Mouse (Mus musculus): ENCODE results near the gene Slc6a15. TPM values are rescaled to one million over a fixed set of nuclear protein-coding genes. Genes with fewer than 3 reads are reported as not detected.

Gene Slc6a15
- total and polyA plus RNA-seq, 3 experiments = not detected

- Histone ChIP-seq H3K9ac (ENCODE audit: control insufficient read depth, low read depth, low read length, poor library complexity, severe bottlenecking) (no peak overlapping the region), H3K9me3 (replicated peaks; ENCODE audit: insufficient read depth, low read length) (no peaks in the 10 kb centered on the region), H3K36me3 (ENCODE audit: control insufficient read depth in 1 of 2, insufficient read depth in 2 of 2, low read length in 2 of 2) (no peaks in the 10 kb centered on the region), H3K4me1 (ENCODE audit: control insufficient read depth in 1 of 2, insufficient read depth in 2 of 2, low read length in 2 of 2) (no peaks in the 10 kb centered on the region), H3K27me3 (ENCODE audit: control insufficient read depth in 1 of 2, insufficient read depth in 2 of 2, low read length in 2 of 2) (no peaks in the 10 kb centered on the region), H3K27ac (ENCODE audit: control insufficient read depth, low read depth, low read length) (no peak overlapping the region), H3K4me3 (ENCODE audit: control insufficient read depth in 1 of 2, insufficient read depth in 1 of 2, low read depth in 2 of 2, low read length in 2 of 2) (no peak overlapping the region), H3K79me2 (ENCODE audit: control insufficient read depth, insufficient read depth, low read length, poor library complexity) (no peaks in the 10 kb centered on the region)
- no peak for TF ChIP-seq CHD2 (IDR thresholded peaks at IDR 0.05; ENCODE audit: low read length)
- no peak for TF ChIP-seq TAL1 (IDR thresholded peaks at IDR 0.05; ENCODE audit: low read length)
- no peak for TF ChIP-seq MYB (IDR thresholded peaks at IDR 0.05; ENCODE audit: low read depth, low read length)
- TF ChIP-seq HCFC1 (IDR thresholded peaks at IDR 0.05; ENCODE audit: low read depth, low read length) = no peak
- TF ChIP-seq MAFK (IDR thresholded peaks at IDR 0.05; ENCODE audit: borderline replicate concordance, low read depth, low read length) = no peak
- TF ChIP-seq POLR2AphosphoS5 (IDR thresholded peaks at IDR 0.05; ENCODE audit: borderline replicate concordance, low read depth, low read length) = no peak
- TF ChIP-seq GATA1 (IDR thresholded peaks at IDR 0.05; ENCODE audit: low read depth, low read length) = no peak
- TF ChIP-seq SIN3A (IDR thresholded peaks at IDR 0.05; ENCODE audit: low read length) = no peak
- TF ChIP-seq ZNF384 (IDR thresholded peaks at IDR 0.05; ENCODE audit: low read depth, low read length) = no peak
- TF ChIP-seq UBTF (IDR thresholded peaks at IDR 0.05; ENCODE audit: borderline replicate concordance, insufficient read depth, low read depth, low read length) = no peak
- no peak for TF ChIP-seq RAD21 (IDR thresholded peaks at IDR 0.05; ENCODE audit: low read depth, low read length)
- no peak for TF ChIP-seq BHLHE40 (IDR thresholded peaks at IDR 0.05; ENCODE audit: borderline replicate concordance, low read depth, low read length)
- TF ChIP-seq TBP (IDR thresholded peaks at IDR 0.05; ENCODE audit: low read depth, low read length) = no peak
- no peak for TF ChIP-seq EP300 (IDR thresholded peaks at IDR 0.05; ENCODE audit: low read depth in 1 of 2, low read length in 2 of 2)
- TF ChIP-seq POLR2AphosphoS2 (IDR thresholded peaks at IDR 0.05; ENCODE audit: low read length) = no peak
- TF ChIP-seq NRF1 (IDR thresholded peaks at IDR 0.05; ENCODE audit: insufficient read depth, low read depth, low read length, poor library complexity, severe bottlenecking) = no peak
- TF ChIP-seq CHD1 (IDR thresholded peaks at IDR 0.05; ENCODE audit: low read depth, low read length) = no peak
- TF ChIP-seq JUND (IDR thresholded peaks at IDR 0.05; ENCODE audit: low read depth, low read length) = no peak
- TF ChIP-seq ZMIZ1 (IDR thresholded peaks at IDR 0.05; ENCODE audit: low read depth, low read length) = no peak
- no peak for DNase-seq (ENCODE audit: low read depth, low spot score)
These were observed 44.2 kb upstream of the Slc6a15 start for GRCm38 (mm10) chr10:103323386-103323785.

GRCm38 (mm10) chr10:103334306-103334705, 33.3 kb upstream of the Slc6a15 start:
- Histone ChIP-seq H3K36me3 (ENCODE audit: control insufficient read depth in 1 of 2, insufficient read depth in 2 of 2, low read length in 2 of 2) (no peaks in the 10 kb centered on the region), H3K4me3 (ENCODE audit: control insufficient read depth in 1 of 2, insufficient read depth in 1 of 2, low read depth in 2 of 2, low read length in 2 of 2) (no peak overlapping the region), H3K4me1 (ENCODE audit: control insufficient read depth in 1 of 2, insufficient read depth in 2 of 2, low read length in 2 of 2) (no peaks in the 10 kb centered on the region), H3K27ac (ENCODE audit: control insufficient read depth, low read depth, low read length) (no peak overlapping the region), H3K79me2 (ENCODE audit: control insufficient read depth, insufficient read depth, low read length, poor library complexity) (no peaks in the 10 kb centered on the region), H3K27me3 (ENCODE audit: control insufficient read depth in 1 of 2, insufficient read depth in 2 of 2, low read length in 2 of 2) (no peaks in the 10 kb centered on the region), H3K9me3 (replicated peaks; ENCODE audit: insufficient read depth, low read length) (no peaks in the 10 kb centered on the region), H3K9ac (ENCODE audit: control insufficient read depth, low read depth, low read length, poor library complexity, severe bottlenecking) (no peak overlapping the region)
- no peak for DNase-seq (ENCODE audit: low read depth, low spot score)
- no peak for TF ChIP-seq ZNF384 (IDR thresholded peaks at IDR 0.05; ENCODE audit: low read depth, low read length)
- no peak for TF ChIP-seq E2F4 (IDR thresholded peaks at IDR 0.05; ENCODE audit: borderline replicate concordance, low read depth, low read length)
- no peak for TF ChIP-seq EP300 (IDR thresholded peaks at IDR 0.05; ENCODE audit: low read depth in 1 of 2, low read length in 2 of 2)
- no peak for TF ChIP-seq POLR2A (IDR thresholded peaks at IDR 0.05; ENCODE audit: control insufficient read depth in 1 of 2, insufficient read depth in 1 of 2, low read depth in 1 of 2, low read length in 2 of 2, poor library complexity in 1 of 2)
- no peak for TF ChIP-seq ELF1 (IDR thresholded peaks at IDR 0.05; ENCODE audit: low read depth, low read length)
- TF ChIP-seq JUND (IDR thresholded peaks at IDR 0.05; ENCODE audit: low read depth, low read length) = no peak
- no peak for TF ChIP-seq UBTF (IDR thresholded peaks at IDR 0.05; ENCODE audit: borderline replicate concordance, insufficient read depth, low read depth, low read length)
- TF ChIP-seq TBP (IDR thresholded peaks at IDR 0.05; ENCODE audit: low read depth, low read length) = no peak
- TF ChIP-seq MXI1 (IDR thresholded peaks at IDR 0.05; ENCODE audit: low read depth, low read length) = no peak
- TF ChIP-seq RCOR1 (IDR thresholded peaks at IDR 0.05; ENCODE audit: low read depth, low read length) = no peak
- no peak for TF ChIP-seq KAT2A (conservative IDR thresholded peaks at IDR 0.05; ENCODE audit: low read depth, low read length)
- TF ChIP-seq ZKSCAN1 (IDR thresholded peaks at IDR 0.05; ENCODE audit: low read depth, low read length) = no peak
- no peak for TF ChIP-seq CHD2 (IDR thresholded peaks at IDR 0.05; ENCODE audit: low read length)
- TF ChIP-seq POLR2AphosphoS2 (IDR thresholded peaks at IDR 0.05; ENCODE audit: low read length) = no peak
- no peak for TF ChIP-seq MAX (IDR thresholded peaks at IDR 0.05; ENCODE audit: low read length)
- TF ChIP-seq MEF2A (IDR thresholded peaks at IDR 0.05; ENCODE audit: extremely low read depth, insufficient replicate concordance, low read depth, low read length, poor library complexity, severe bottlenecking) = no peak
- TF ChIP-seq SMC3 (IDR thresholded peaks at IDR 0.05; ENCODE audit: low read depth, low read length) = no peak
- no peak for TF ChIP-seq MAFK (IDR thresholded peaks at IDR 0.05; ENCODE audit: borderline replicate concordance, low read depth, low read length)
